Mouse (Mus musculus) heart, postnatal 0 days (tissue): ENCODE data around the gene Fmnl3. TPM values are rescaled to one million over a fixed set of nuclear protein-coding genes. Genes with fewer than 3 reads are reported as not detected.
A peak's percentile ranks its signal among the peaks of the same experiment; 100 is the strongest.

Experiments
- ATAC-seq: fragments of 200-750 bp; cut with Nextera tagmentation; 2 replicates; pipeline ENCODE4 v1.8.0; 2017; ENCODE audit warnings: low read depth, moderate number of reproducible peaks, moderate library complexity; ENCODE audit not compliant: insufficient read depth
- DNase-seq: peaks from one replicate; pipeline ENCODE4 v3.0.0-alpha.2; 2016; ENCODE audit warnings: low spot score
- H3K27ac ChIP-seq: fragments of 300-500 bp; sonication (generic); 2 replicates; pipeline ENCODE4 v1.5.1; 2014; ENCODE audit warnings: low read depth, mild to moderate bottlenecking
- H3K27me3 ChIP-seq: fragments of 300-500 bp; sonication (generic); 2 replicates; pipeline ENCODE4 v1.6.1; 2014; ENCODE audit warnings: low read length, mixed read lengths; ENCODE audit not compliant: control insufficient read depth, insufficient read depth
- H3K36me3 ChIP-seq: fragments of 300-500 bp; sonication (generic); replicated peaks from 2 replicates; pipeline ENCODE4 v1.6.1; 2014; ENCODE audit warnings: low read length, mixed read lengths; ENCODE audit not compliant: control insufficient read depth, insufficient read depth
- H3K4me1 ChIP-seq: fragments of 300-500 bp; sonication (generic); 2 replicates; pipeline ENCODE4 v1.6.1; 2014; ENCODE audit warnings: antibody characterized with exemption; ENCODE audit not compliant: control insufficient read depth, insufficient read depth
- H3K4me2 ChIP-seq: fragments of 300-500 bp; sonication (generic); 2 replicates; pipeline ENCODE4 v1.6.1; 2014; ENCODE audit warnings: low read depth, mild to moderate bottlenecking, low read length, moderate library complexity
- H3K4me3 ChIP-seq: fragments of 300-500 bp; sonication (generic); 2 replicates; pipeline ENCODE4 v1.5.1; 2014; ENCODE audit warnings: low read depth, low read length
- H3K9ac ChIP-seq: fragments of 300-500 bp; sonication (generic); replicated peaks from 2 replicates; pipeline ENCODE4 v1.6.1; 2014; ENCODE audit warnings: low read depth, low read length, mixed read lengths
- H3K9me3 ChIP-seq: fragments of 300-500 bp; sonication (generic); replicated peaks from 2 replicates; pipeline ENCODE4 v1.6.1; 2016; ENCODE audit warnings: low read length; ENCODE audit not compliant: control insufficient read depth
- CTCF ChIP-seq: IDR thresholded peaks from 2 replicates; pipeline ENCODE4 v1.5.1; 2016; ENCODE audit warnings: antibody characterized with exemption, control low read depth, low read depth
- EP300 ChIP-seq: IDR thresholded peaks from 2 replicates; pipeline ENCODE4 v1.6.1; 2016; ENCODE audit warnings: antibody characterized with exemption, low read depth
- WGBS: fragments of 180-500 bp; shearing (Covaris S2); extraction: QIAGEN DNeasy Blood & Tissue Kit; methylation state at CpG from one replicate; pipeline ENCODE4 v1.1.7; 2014; 5-methylcytosine and 5-hydroxymethylcytosine counted together
- polyA plus RNA-seq: library from polyadenylated mRNA; unstranded; fragments of >200 nt; fragmentation: Nextera tagmentation; extraction: Ambion mirVana; gene quantifications from 2 replicates; pipeline ENCODE4 v1.2.1, GENCODE M21; 2015
- total RNA-seq: library from RNA; depleted of rRNA; stranded (reverse); fragments of >200 nt; gene quantifications from 2 replicates; pipeline ENCODE4 v1.2.3, GENCODE M21; 2014; ENCODE audit warnings: low replicate concordance

Fmnl3 gene
- total and polyA plus RNA-seq, 2 experiments from 2014 or later = 12.1 to 21.6 TPM

GRCm38 (mm10) chr15:99358952-99359351 lies 11.3 kb downstream of the Fmnl3 start:
- no peak for DNase-seq
- no peaks in the 10 kb centered on the region for H3K36me3 ChIP-seq
- peaks cover 25% of the 10 kb centered on the region for H3K4me1 ChIP-seq
- TF ChIP-seq CTCF (no peak), EP300 (no peak)
- no peaks in the 10 kb centered on the region for H3K27me3 ChIP-seq
- no peak overlapping the region for H3K4me2 ChIP-seq
- no peak overlapping the region for H3K27ac ChIP-seq
- WGBS = 84% methylated on average over 9 of the region's 9 CpGs
- H3K9me3 ChIP-seq = no peaks in the 10 kb centered on the region
- ATAC-seq = no peak
- no peak overlapping the region for H3K4me3 ChIP-seq
- no peak overlapping the region for H3K9ac ChIP-seq

GRCm38 (mm10) chr15:99356462-99356861 lies 13.8 kb downstream of the Fmnl3 start:
- H3K9ac ChIP-seq = no peak overlapping the region
- TF ChIP-seq CTCF (no peak), EP300 (no peak)
- 37% methylated on average over 6 of the region's 6 CpGs for WGBS

DNA sequence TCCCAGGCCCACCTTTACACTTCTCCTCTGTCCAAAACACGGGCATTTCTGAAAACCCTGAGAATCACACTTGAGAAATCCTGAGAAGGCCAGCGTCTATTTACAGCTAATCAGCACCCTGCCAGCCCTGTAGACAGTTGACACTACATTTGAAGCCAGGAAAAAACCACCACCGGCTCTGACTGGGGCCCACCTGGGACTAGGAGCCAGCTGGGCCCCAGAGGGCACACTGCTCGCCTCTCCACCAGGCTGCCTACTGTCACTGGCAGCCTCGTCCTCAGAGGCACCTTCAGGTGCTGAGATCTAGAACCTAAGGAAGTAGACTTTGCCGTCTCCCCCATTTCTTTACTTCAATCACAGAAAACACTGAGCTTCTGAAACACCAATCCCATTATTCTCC lies 14.6 kb downstream of the Fmnl3 start:
- H3K27ac ChIP-seq = peak overlapping the region; percentile 71
- no peak overlapping the region for H3K4me2 ChIP-seq
- H3K9ac ChIP-seq = no peak overlapping the region
- DNase-seq (no peak), ATAC-seq (no peak)
- H3K4me1 ChIP-seq = peaks cover 22% of the 10 kb centered on the region
- no peaks in the 10 kb centered on the region for H3K27me3 ChIP-seq
- WGBS = 32% methylated on average over 6 of the region's 6 CpGs
- H3K36me3 ChIP-seq = no peaks in the 10 kb centered on the region
- TF ChIP-seq EP300 (no peak), CTCF (no peak)
- no peak overlapping the region for H3K4me3 ChIP-seq
- H3K9me3 ChIP-seq = no peaks in the 10 kb centered on the region

More at GRCm38 (mm10) chr15:99356462-99356861, 13.8 kb downstream of the Fmnl3 start:
- no peaks in the 10 kb centered on the region for H3K27me3 ChIP-seq
- no peak overlapping the region for H3K4me2 ChIP-seq
- DNase-seq (no peak), ATAC-seq (peak; percentile 59)
- H3K4me1 ChIP-seq = peaks cover 22% of the 10 kb centered on the region
- H3K27ac ChIP-seq = peak overlapping the region; percentile 74
- H3K36me3 ChIP-seq = no peaks in the 10 kb centered on the region
- H3K4me3 ChIP-seq = no peak overlapping the region
- no peaks in the 10 kb centered on the region for H3K9me3 ChIP-seq

- 40% methylated on average over 5 of the region's 5 CpGs for WGBS
- H3K9me3 ChIP-seq = no peaks in the 10 kb centered on the region
- peaks cover 21% of the 10 kb centered on the region for H3K4me1 ChIP-seq
- H3K27me3 ChIP-seq = no peaks in the 10 kb centered on the region
- no peak overlapping the region for H3K4me3 ChIP-seq
- DNase-seq (no peak), ATAC-seq (no peak)
- H3K36me3 ChIP-seq = no peaks in the 10 kb centered on the region
- no peak for TF ChIP-seq EP300
- H3K9ac ChIP-seq = no peak overlapping the region
- no peak overlapping the region for H3K4me2 ChIP-seq
- H3K27ac ChIP-seq = no peak overlapping the region
Observed at GRCm38 (mm10) chr15:99352306-99352705, 18.0 kb downstream of the Fmnl3 start.

DNA sequence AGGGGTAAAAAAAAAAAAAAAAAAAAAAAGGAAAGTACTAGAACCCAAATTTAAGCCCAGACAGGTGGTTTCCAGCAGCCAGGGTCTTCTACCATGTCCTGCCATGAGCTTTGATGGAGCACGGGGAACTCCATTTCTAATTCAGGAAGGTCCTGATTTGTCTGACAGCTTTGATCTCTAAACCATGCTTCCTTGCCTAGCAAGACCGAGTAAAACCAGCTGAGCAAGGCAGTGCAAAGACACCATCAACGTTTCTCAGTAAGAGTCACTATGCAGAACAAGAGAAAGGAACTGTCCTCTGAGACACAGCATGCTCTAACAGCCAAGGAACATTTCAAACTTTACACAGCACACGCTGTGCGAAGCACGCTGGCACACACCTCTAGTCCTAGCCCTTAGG lies 18.7 kb downstream of the Fmnl3 start:
- no peak for ATAC-seq
- Histone ChIP-seq H3K4me2 (no peak overlapping the region), H3K4me3 (no peak overlapping the region), H3K27me3 (no peaks in the 10 kb centered on the region), H3K27ac (no peak overlapping the region), H3K36me3 (no peaks in the 10 kb centered on the region), H3K4me1 (peaks cover 21% of the 10 kb centered on the region), H3K9ac (no peak overlapping the region), H3K9me3 (no peaks in the 10 kb centered on the region)
- WGBS = 63% methylated on average over 6 of the region's 6 CpGs
- TF ChIP-seq EP300 (no peak), CTCF (no peak)
- DNase-seq = no peak

DNA sequence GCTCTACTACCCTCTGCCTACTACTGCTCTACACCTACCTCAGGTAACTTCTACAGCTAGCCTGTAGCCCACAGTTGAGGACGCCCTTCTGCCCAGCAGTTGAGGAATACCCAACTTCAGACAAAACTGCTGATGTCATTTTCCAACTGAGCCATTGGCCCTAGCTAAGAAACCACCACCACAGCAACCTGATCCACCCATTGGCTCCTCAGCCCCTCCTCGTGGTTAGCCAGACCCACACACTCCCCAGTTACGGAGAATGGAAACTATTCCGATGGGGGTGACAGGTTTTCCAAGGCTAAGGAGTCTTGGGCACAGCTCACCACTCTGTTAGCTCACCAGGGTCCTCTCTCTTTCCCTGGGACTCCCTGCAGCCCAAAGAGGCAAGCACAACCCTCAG lies 25.3 kb downstream of the Fmnl3 start:
- H3K9ac ChIP-seq = no peak overlapping the region
- peak overlapping the region; percentile 86 for H3K27ac ChIP-seq
- TF ChIP-seq CTCF = peak; percentile 5; the same call in 1 of the 2 replicates
- TF ChIP-seq EP300 = no peak
- no peaks in the 10 kb centered on the region for H3K27me3 ChIP-seq
- DNase-seq = no peak
- ATAC-seq = no peak
- H3K4me1 ChIP-seq = peaks cover 62% of the 10 kb centered on the region
- H3K36me3 ChIP-seq = no peaks in the 10 kb centered on the region
- H3K9me3 ChIP-seq = no peaks in the 10 kb centered on the region
- 67% methylated on average over 4 of the region's 4 CpGs for WGBS
- no peak overlapping the region for H3K4me2 ChIP-seq
- no peak overlapping the region for H3K4me3 ChIP-seq
